ENCODE assay signal across 8 mouse cellular contexts in genomic region chr12:96311137-96311536, GRCm38 (mm10).
DNase-seq lines count a peak whose midpoint lies in the region; ATAC-seq and TF ChIP-seq lines count a peak whose summit lies in the region.

No protein-coding gene starts in this region.

- peak; percentile 45 for TF ChIP-seq CTCF in kidney, adult 2 months (conservative IDR thresholded peaks at IDR 0.05; ENCODE audit: insufficient read depth, insufficient read length, low read depth, low read length)

- 3% methylated on average over 2 of the region's 2 CpGs for WGBS in kidney, adult 2 months
- 8% methylated on average over 2 of the region's 2 CpGs for WGBS in kidney, embryonic 14.5 days
- WGBS in embryonic facial prominence, embryonic 14.5 days: 1% methylated on average over 2 of the region's 2 CpGs

- H3K9ac ChIP-seq in kidney, embryonic 14.5 days (ENCODE audit: low read depth, low read length): no peak overlapping the region
- H3K9ac ChIP-seq in ES-E14 (ENCODE audit: insufficient read depth, low read depth, low read length, poor library complexity, severe bottlenecking): no peak overlapping the region
- H3K9ac ChIP-seq in embryonic facial prominence, embryonic 14.5 days (ENCODE audit: low read depth, low read length): no peak overlapping the region

- no peaks in the 10 kb centered on the region for H3K4me1 ChIP-seq in kidney, adult 2 months (ENCODE audit: control insufficient read depth, insufficient read depth, low read length)
- H3K4me1 ChIP-seq in kidney, embryonic 14.5 days (ENCODE audit: control insufficient read depth, insufficient read depth, low read length): no peaks in the 10 kb centered on the region
- no peaks in the 10 kb centered on the region for H3K4me1 ChIP-seq in ES-E14 (ENCODE audit: control insufficient read depth in 2 of 2, insufficient read depth in 2 of 2, low read length in 2 of 2, poor library complexity in 1 of 2)
- no peaks in the 10 kb centered on the region for H3K4me1 ChIP-seq in embryonic facial prominence, embryonic 14.5 days (ENCODE audit: control insufficient read depth, insufficient read depth, low read length)

- no peak overlapping the region for H3K4me2 ChIP-seq in kidney, embryonic 14.5 days (replicated peaks; ENCODE audit: low read depth, low read length)
- no peak overlapping the region for H3K4me2 ChIP-seq in embryonic facial prominence, embryonic 14.5 days (ENCODE audit: low read depth, low read length)

- no peaks in the 10 kb centered on the region for H3K27me3 ChIP-seq in kidney, adult 2 months (replicated peaks; ENCODE audit: control insufficient read depth, insufficient read depth, low read length)
- H3K27me3 ChIP-seq in kidney, embryonic 14.5 days (ENCODE audit: control insufficient read depth, insufficient read depth, low read length): no peaks in the 10 kb centered on the region
- H3K27me3 ChIP-seq in embryonic facial prominence, embryonic 14.5 days (replicated peaks; ENCODE audit: control insufficient read depth, insufficient read depth, low read length): no peaks in the 10 kb centered on the region

- no peak overlapping the region for H3K4me3 ChIP-seq in kidney, adult 2 months (ENCODE audit: insufficient read depth, low read depth, low read length)
- H3K4me3 ChIP-seq in kidney, embryonic 14.5 days (ENCODE audit: low read length): no peak overlapping the region
- H3K4me3 ChIP-seq in ES-E14 (ENCODE audit: insufficient read depth in 1 of 2, low read depth in 1 of 2, low read length in 2 of 2, poor library complexity in 1 of 2, severe bottlenecking in 1 of 2): no peak overlapping the region
- no peak overlapping the region for H3K4me3 ChIP-seq in embryonic facial prominence, embryonic 14.5 days (ENCODE audit: low read depth, low read length)

- no peak overlapping the region for H3K27ac ChIP-seq in kidney, adult 2 months (ENCODE audit: insufficient read depth, low read depth, low read length)
- no peak overlapping the region for H3K27ac ChIP-seq in kidney, embryonic 14.5 days (ENCODE audit: low read depth, low read length)
- H3K27ac ChIP-seq in ES-E14 (ENCODE audit: insufficient read depth, low read depth, low read length, poor library complexity, severe bottlenecking): no peak overlapping the region
- H3K27ac ChIP-seq in embryonic facial prominence, embryonic 14.5 days (replicated peaks; ENCODE audit: low read depth, low read length): no peak overlapping the region

- no peak for TF ChIP-seq POLR2A in kidney, adult 2 months (IDR thresholded peaks at IDR 0.05; ENCODE audit: low read depth, low read length)

- H3K9me3 ChIP-seq in kidney, embryonic 14.5 days (ENCODE audit: control insufficient read depth, low read length): no peaks in the 10 kb centered on the region
- no peaks in the 10 kb centered on the region for H3K9me3 ChIP-seq in ES-E14 (ENCODE audit: control insufficient read depth, insufficient read depth, low read depth, low read length)
- no peaks in the 10 kb centered on the region for H3K9me3 ChIP-seq in embryonic facial prominence, embryonic 14.5 days (ENCODE audit: control insufficient read depth, low read length)

- ATAC-seq in kidney, embryonic 14.5 days (ENCODE audit: low FRiP score, low TSS enrichment): no peak
- ATAC-seq in embryonic facial prominence, embryonic 14.5 days (ENCODE audit: low read depth): no peak

- in situ Hi-C loops in ES-E14 (cut with MboI; ENCODE audit: low sequenced_read_pairs in 2 of 2, unreplicated experiment in 2 of 2): no loop called here

- no peaks in the 10 kb centered on the region for H3K36me3 ChIP-seq in kidney, adult 2 months (ENCODE audit: control insufficient read depth, insufficient read depth, low read length)
- H3K36me3 ChIP-seq in kidney, embryonic 14.5 days (ENCODE audit: control insufficient read depth, insufficient read depth, low read length): no peaks in the 10 kb centered on the region
- no peaks in the 10 kb centered on the region for H3K36me3 ChIP-seq in ES-E14 (ENCODE audit: control insufficient read depth, insufficient read depth, low read length, poor library complexity, severe bottlenecking)
- H3K36me3 ChIP-seq in embryonic facial prominence, embryonic 14.5 days (ENCODE audit: control insufficient read depth, insufficient read depth, low read length): no peaks in the 10 kb centered on the region

- DNase-seq in kidney, adult 2 months: peak; percentile 24
- peak; percentile 7 for DNase-seq in ES-E14 (ENCODE audit: low read depth, low spot score)
- DNase-seq in adrenal gland, postnatal 4 days (ENCODE audit: low spot score in 2 of 2): peak; percentile 11 to 12
- peak; percentile 12 for DNase-seq in embryonic facial prominence, embryonic 14.5 days (ENCODE audit: low spot score)
- peak; percentile 14 to 67 for DNase-seq in layer of hippocampus, postnatal 25 days (ENCODE audit: extremely low spot score in 1 of 2, low spot score in 1 of 2)
- peak; percentile 8 for DNase-seq in retina, adult 2 months (ENCODE audit: low read depth, low spot score)
- no peak for DNase-seq in thymus, postnatal 14 days

TF ChIP-seq in ES-E14, 5 proteins besides CTCF, POLR2A, EP300 and RAD21:
- TF ChIP-seq CHD2 (IDR thresholded peaks at IDR 0.05; ENCODE audit: low read depth, low read length) (no peak), HCFC1 (IDR thresholded peaks at IDR 0.05; ENCODE audit: borderline replicate concordance, insufficient read depth, low read length) (no peak), ZNF384 (IDR thresholded peaks at IDR 0.05; ENCODE audit: low read depth, low read length) (no peak), MAFK (IDR thresholded peaks at IDR 0.05; ENCODE audit: insufficient read depth, low read depth, low read length) (no peak), ZC3H11A (IDR thresholded peaks at IDR 0.05; ENCODE audit: borderline replicate concordance, low read depth, low read length) (no peak)
TF ChIP-seq in ES-E14: peak in this region for 0.
